Mouse (Mus musculus) myocyte (in vitro differentiated cells): ENCODE measurements around the gene Camkmt.

Source experiments
- POLR2A ChIP-seq: IDR thresholded peaks from one replicate; pipeline ENCODE4 v1.6.1; 2011; ENCODE audit warnings: low read depth, mild to moderate bottlenecking, control low read depth, moderate library complexity; ENCODE audit not compliant: insufficient read length
- TCF12 ChIP-seq: IDR thresholded peaks from one replicate; pipeline ENCODE4 v1.6.1; 2011; ENCODE audit warnings: mild to moderate bottlenecking, control low read depth; ENCODE audit not compliant: poor library complexity, insufficient read depth, severe bottlenecking

DNA sequence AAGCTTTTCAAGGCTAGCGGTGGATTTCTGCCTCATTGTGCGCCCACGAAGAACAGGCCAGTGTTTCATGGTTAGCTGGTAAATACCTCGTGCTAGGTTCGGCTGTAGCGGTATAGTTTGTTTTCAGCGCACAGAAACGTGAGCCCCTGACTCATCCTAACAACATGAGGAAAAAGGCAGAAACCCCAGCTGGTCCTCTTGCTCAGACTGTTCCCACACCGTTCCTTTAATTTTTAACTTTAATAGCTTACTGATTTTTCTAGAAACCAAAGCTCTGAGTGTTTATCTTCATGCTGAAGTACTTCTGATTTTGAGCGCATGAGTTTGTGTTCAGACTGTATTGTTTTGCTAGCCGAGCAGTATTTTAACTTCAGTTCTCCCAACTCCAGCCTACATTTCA, 109.0 kb downstream of the Camkmt start:
- TF ChIP-seq POLR2A (no peak), TCF12 (no peak)
